24 mouse cellular contexts compared by ENCODE assay signal in the genomic region with DNA sequence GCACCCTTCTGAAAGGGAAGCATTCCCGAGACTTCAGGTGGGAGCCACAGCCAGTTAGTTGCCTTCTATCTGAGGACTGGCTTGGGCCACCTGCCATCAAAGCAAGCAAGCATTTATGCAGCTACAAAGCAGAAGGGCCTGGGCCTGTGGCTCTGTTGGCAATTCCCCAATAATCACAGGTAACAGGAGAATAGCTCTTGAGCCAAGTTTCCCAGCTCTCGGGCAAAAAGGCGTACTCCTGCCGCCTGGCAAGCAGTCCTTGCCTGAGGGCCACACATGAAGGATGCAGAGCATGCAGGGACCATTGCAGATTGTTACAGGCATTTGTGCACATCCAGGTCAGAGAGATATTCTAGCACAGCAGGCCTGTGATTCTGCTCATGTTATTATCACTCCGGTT. TPM values are rescaled to one million over a fixed set of nuclear protein-coding genes. Genes with fewer than 3 reads are reported as not detected.
DNase-seq lines count a peak whose midpoint lies in the region; ATAC-seq and TF ChIP-seq lines count a peak whose summit lies in the region.
"Had no signal": no experiment of that assay in that cellular context is flagged by ENCODE, and none has a peak within 500 bp of the region (broad histone marks: within the 10 kb centered on the region; RNA-seq: fewer than 3 reads in every experiment).

No protein-coding gene starts in this region.

- H3K4me1 ChIP-seq in forebrain, embryonic 13.5 days: peaks cover 16% of the 10 kb centered on the region
- no peaks in the 10 kb centered on the region for H3K4me1 ChIP-seq in forebrain, postnatal 0 days (ENCODE audit: insufficient read depth)
- H3K4me1 ChIP-seq in cerebellum, adult 2 months (ENCODE audit: control insufficient read depth, insufficient read depth, low read length): peaks cover 15% of the 10 kb centered on the region
- no peaks in the 10 kb centered on the region for H3K4me1 ChIP-seq in liver, embryonic 12.5 days
- H3K4me1 ChIP-seq: heart, embryonic 13.5 days; kidney, embryonic 15.5 days; liver, embryonic 13.5 days; stomach, embryonic 15.5 days had no signal

- H3K27ac ChIP-seq in forebrain, embryonic 13.5 days: peak overlapping the region; percentile 35; the same call in 1 of the 2 replicates
- no peak overlapping the region for H3K27ac ChIP-seq in forebrain, postnatal 0 days (ENCODE audit: low read depth, low read length)
- no peak overlapping the region for H3K27ac ChIP-seq in cerebellum, adult 2 months (ENCODE audit: insufficient read depth, low read length)
- H3K27ac ChIP-seq in liver, embryonic 12.5 days: no peak overlapping the region
- H3K27ac ChIP-seq: embryonic facial prominence, embryonic 13.5 days; heart, embryonic 13.5 days; hindbrain, embryonic 14.5 days; kidney, embryonic 15.5 days; limb, embryonic 12.5 days; liver, embryonic 13.5 days; stomach, embryonic 15.5 days had no signal

- no peak for DNase-seq in forebrain, postnatal 0 days
- peak; percentile 90 for DNase-seq in brain, adult 2 months (ENCODE audit: low read depth, low spot score)
- DNase-seq in cerebellum, adult 2 months: peak; percentile 70 to 87
- peak; percentile 67 to 70 for DNase-seq in cerebellum, postnatal 36 days
- no peak for DNase-seq in yolk sac, embryonic 10.5 days (ENCODE audit: low spot score)
- DNase-seq: adrenal gland, postnatal 14 days; heart, adult 18-20 months; heart, postnatal 36 days; liver, embryonic 13.5 days; lung, embryonic 14.5 days; lung, postnatal 36 days; right cerebral cortex, postnatal 25 days; thymus, adult 18-20 months had no signal

- no peak overlapping the region for H3K9ac ChIP-seq in forebrain, embryonic 13.5 days
- no peak overlapping the region for H3K9ac ChIP-seq in forebrain, postnatal 0 days
- no peak overlapping the region for H3K9ac ChIP-seq in liver, embryonic 12.5 days
- H3K9ac ChIP-seq: embryonic facial prominence, embryonic 13.5 days; heart, embryonic 13.5 days; hindbrain, embryonic 14.5 days; kidney, embryonic 15.5 days; limb, embryonic 12.5 days; liver, embryonic 13.5 days; lung, embryonic 14.5 days; stomach, embryonic 15.5 days had no signal

- peaks cover 3% of the 10 kb centered on the region; the same call in 1 of the 2 replicates for H3K27me3 ChIP-seq in forebrain, embryonic 13.5 days
- no peaks in the 10 kb centered on the region for H3K27me3 ChIP-seq in forebrain, postnatal 0 days (ENCODE audit: insufficient read depth, low read length)
- H3K27me3 ChIP-seq in cerebellum, adult 2 months (ENCODE audit: control insufficient read depth, insufficient read depth, low read length): no peaks in the 10 kb centered on the region
- no peaks in the 10 kb centered on the region; the same call in 1 of the 2 replicates for H3K27me3 ChIP-seq in liver, embryonic 12.5 days (replicated peaks)
- H3K27me3 ChIP-seq: embryonic facial prominence, embryonic 13.5 days; kidney, embryonic 15.5 days; liver, embryonic 13.5 days; stomach, embryonic 15.5 days had no signal

- H3K36me3 ChIP-seq in forebrain, embryonic 13.5 days (ENCODE audit: poor library complexity, severe bottlenecking): no peaks in the 10 kb centered on the region
- H3K36me3 ChIP-seq in forebrain, postnatal 0 days (ENCODE audit: insufficient read depth): no peaks in the 10 kb centered on the region
- H3K36me3 ChIP-seq in liver, embryonic 12.5 days: no peaks in the 10 kb centered on the region
- H3K36me3 ChIP-seq: embryonic facial prominence, embryonic 13.5 days; heart, embryonic 13.5 days; kidney, embryonic 15.5 days; limb, embryonic 12.5 days; liver, embryonic 13.5 days; stomach, embryonic 15.5 days had no signal

- 44% methylated on average over 5 of the region's 5 CpGs for WGBS in forebrain, embryonic 13.5 days
- 31% methylated on average over 5 of the region's 5 CpGs for WGBS in forebrain, postnatal 0 days
- 14% methylated on average over 5 of the region's 5 CpGs for WGBS in cerebellum, adult 2 months
- 66% methylated on average over 5 of the region's 5 CpGs for WGBS in liver, embryonic 12.5 days (ENCODE audit: insufficient replicate concordance)

- no peaks in the 10 kb centered on the region for H3K9me3 ChIP-seq in forebrain, embryonic 13.5 days (replicated peaks)
- no peaks in the 10 kb centered on the region for H3K9me3 ChIP-seq in forebrain, postnatal 0 days (ENCODE audit: low read length)
- H3K9me3 ChIP-seq in liver, embryonic 12.5 days (replicated peaks): no peaks in the 10 kb centered on the region
- H3K9me3 ChIP-seq: embryonic facial prominence, embryonic 13.5 days; heart, embryonic 13.5 days; kidney, embryonic 15.5 days; limb, embryonic 12.5 days; liver, embryonic 13.5 days; stomach, embryonic 15.5 days had no signal

- no peak for TF ChIP-seq CTCF in forebrain, postnatal 0 days (IDR thresholded peaks at IDR 0.05; ENCODE audit: low read depth)
- TF ChIP-seq CTCF in cerebellum, adult 2 months (IDR thresholded peaks at IDR 0.05; ENCODE audit: borderline replicate concordance, insufficient read depth, low read depth, low read length): no peak

- TF ChIP-seq POLR2A in cerebellum, adult 2 months (IDR thresholded peaks at IDR 0.05; ENCODE audit: borderline replicate concordance, insufficient read depth, low read length): no peak

- H3K4me2 ChIP-seq in forebrain, embryonic 13.5 days: no peak overlapping the region
- no peak overlapping the region for H3K4me2 ChIP-seq in forebrain, postnatal 0 days (ENCODE audit: low read depth)
- H3K4me2 ChIP-seq in liver, embryonic 12.5 days: no peak overlapping the region
- H3K4me2 ChIP-seq: embryonic facial prominence, embryonic 13.5 days; heart, embryonic 13.5 days; hindbrain, embryonic 14.5 days; kidney, embryonic 15.5 days; limb, embryonic 12.5 days; liver, embryonic 13.5 days; lung, embryonic 14.5 days; stomach, embryonic 15.5 days had no signal

- no peak for ATAC-seq in forebrain, embryonic 13.5 days
- ATAC-seq in forebrain, postnatal 0 days: no peak
- ATAC-seq in liver, embryonic 12.5 days: no peak
- ATAC-seq: intestine, embryonic 16.5 days had no signal

- H3K4me3 ChIP-seq in forebrain, embryonic 13.5 days: no peak overlapping the region
- no peak overlapping the region for H3K4me3 ChIP-seq in forebrain, postnatal 0 days (ENCODE audit: low read depth, low read length)
- no peak overlapping the region for H3K4me3 ChIP-seq in cerebellum, adult 2 months (replicated peaks; ENCODE audit: insufficient read depth, low read depth, low read length)
- H3K4me3 ChIP-seq in liver, embryonic 12.5 days: no peak overlapping the region
- H3K4me3 ChIP-seq: embryonic facial prominence, embryonic 13.5 days; heart, embryonic 13.5 days; kidney, embryonic 15.5 days; limb, embryonic 12.5 days; liver, embryonic 13.5 days; myocyte; stomach, embryonic 15.5 days had no signal

RNA-seq across cellular contexts. Expression of gene Unc5a, which starts 53.2 kb away (rescaled TPM):
- 7.2 and 7.5 TPM in 2 replicates for polyA plus RNA-seq in forebrain, embryonic 13.5 days (2015; fragmentation: Nextera tagmentation; extraction: Ambion mirVana)
- 27.5 and 46.1 TPM in 2 replicates for total RNA-seq in forebrain, postnatal 0 days (2014; rRNA removed)
- 19.8 and 22.5 TPM in 2 replicates for polyA plus RNA-seq in forebrain, postnatal 0 days (2015; fragmentation: Nextera tagmentation; extraction: Ambion mirVana)
- polyA plus RNA-seq in cerebellum, adult 2 months (2012; rRNA removed): 37.7 and 41.0 TPM in 2 replicates
- polyA plus RNA-seq in liver, embryonic 12.5 days (2016; fragmentation: Nextera tagmentation; extraction: Ambion mirVana): 0.97 and 1.1 TPM in 2 replicates
- total RNA-seq: MEL had no signal

Comparison
In these comparisons a context has a peak if more than half of its experiments do, and no peak if none do; other contexts are left out.
1. DNase-seq: peak in brain, adult 2 months (single experiment), cerebellum, adult 2 months (2 of 2) and cerebellum, postnatal 36 days (2 of 2); none in forebrain, postnatal 0 days (single experiment) and yolk sac, embryonic 10.5 days (single experiment).